Mouse (Mus musculus) neural tube, embryonic 15.5 days (tissue): ENCODE measurements around the gene Psmd9. TPM values are rescaled to one million over a fixed set of nuclear protein-coding genes. Genes with fewer than 3 reads are reported as not detected.

Experiments
- ATAC-seq: fragments of 200-750 bp; cut with Nextera tagmentation; 2 replicates; pipeline ENCODE4 v1.8.0; 2017; ENCODE audit warnings: mild to moderate bottlenecking, moderate TSS enrichment, moderate library complexity; ENCODE audit not compliant: low FRiP score
- H3K27ac ChIP-seq: fragments of 300-500 bp; sonication (generic); replicated peaks from 2 replicates; pipeline ENCODE4 v1.5.1; 2015; ENCODE audit warnings: mild to moderate bottlenecking, inconsistent platforms
- H3K27me3 ChIP-seq: fragments of 300-500 bp; sonication (generic); replicated peaks from 2 replicates; pipeline ENCODE4 v1.6.1; 2015; ENCODE audit warnings: inconsistent platforms
- H3K36me3 ChIP-seq: fragments of 300-500 bp; sonication (generic); 2 replicates; pipeline ENCODE4 v1.6.1; 2015; ENCODE audit warnings: inconsistent platforms
- H3K4me1 ChIP-seq: fragments of 300-500 bp; sonication (generic); 2 replicates; pipeline ENCODE4 v1.6.1; 2015; ENCODE audit warnings: inconsistent platforms
- H3K4me2 ChIP-seq: fragments of 300-500 bp; sonication (generic); 2 replicates; pipeline ENCODE4 v1.6.1; 2015; ENCODE audit warnings: inconsistent platforms, mild to moderate bottlenecking, moderate library complexity
- H3K4me3 ChIP-seq: fragments of 300-500 bp; sonication (generic); replicated peaks from 2 replicates; pipeline ENCODE4 v1.5.1; 2015; ENCODE audit warnings: mild to moderate bottlenecking, inconsistent platforms
- H3K9ac ChIP-seq: fragments of 300-500 bp; sonication (generic); replicated peaks from 2 replicates; pipeline ENCODE4 v1.6.1; 2015; ENCODE audit warnings: mild to moderate bottlenecking, inconsistent platforms
- H3K9me3 ChIP-seq: fragments of 300-500 bp; sonication (generic); replicated peaks from 2 replicates; pipeline ENCODE4 v1.6.1; 2016; ENCODE audit warnings: inconsistent platforms
- WGBS: fragments of 180-500 bp; shearing (Covaris S2); methylation state at CpG from one replicate; pipeline ENCODE4 v1.1.7; 2015; ENCODE audit warnings: mixed read lengths; 5-methylcytosine and 5-hydroxymethylcytosine counted together
- polyA plus RNA-seq: library from polyadenylated mRNA; unstranded; fragments of >200 nt; fragmentation: Nextera tagmentation; extraction: Ambion mirVana; gene quantifications from 2 replicates; pipeline ENCODE4 v1.2.1, GENCODE M21; 2015

The Psmd9 gene
- 79.5 and 81.1 TPM in 2 replicates for polyA plus RNA-seq

DNA sequence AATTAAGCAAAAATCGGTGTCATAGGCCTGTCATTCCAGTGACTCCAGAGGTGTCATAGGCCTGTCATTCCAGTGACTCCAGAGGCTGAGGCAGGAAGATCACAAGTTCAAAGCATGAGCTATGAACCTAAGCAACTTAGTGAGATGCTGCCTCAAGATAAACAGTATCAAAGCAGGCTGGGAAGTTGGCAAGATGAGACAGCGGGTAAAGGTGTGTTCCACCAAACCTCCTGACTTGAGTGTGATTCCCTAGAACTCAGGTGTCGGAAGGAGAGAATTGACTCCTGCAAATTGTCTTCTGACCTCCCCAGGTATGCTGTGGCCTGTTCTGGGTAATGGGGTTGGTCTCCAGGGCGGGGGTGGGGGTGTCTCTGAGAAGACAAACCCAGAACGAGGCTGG, at the start of gene Psmd9:
TSS of gene Psmd9 (plus strand) at position 130 of the 400 bp plus-strand sequence.
- 85% methylated on average over 5 of the region's 5 CpGs for WGBS
- H3K27ac ChIP-seq = no peak within 1 kb of the TSS
- ATAC-seq = no peak
- H3K4me2 ChIP-seq = no peak within 1 kb of the TSS
- H3K4me1 ChIP-seq = peaks cover 15% of the 10 kb centered on the region
- no peak within 1 kb of the TSS for H3K4me3 ChIP-seq
- no peak within 1 kb of the TSS for H3K9ac ChIP-seq
- H3K36me3 ChIP-seq = peaks cover 19% of the 10 kb centered on the region
- no peaks in the 10 kb centered on the region for H3K27me3 ChIP-seq
- no peaks in the 10 kb centered on the region for H3K9me3 ChIP-seq

DNA sequence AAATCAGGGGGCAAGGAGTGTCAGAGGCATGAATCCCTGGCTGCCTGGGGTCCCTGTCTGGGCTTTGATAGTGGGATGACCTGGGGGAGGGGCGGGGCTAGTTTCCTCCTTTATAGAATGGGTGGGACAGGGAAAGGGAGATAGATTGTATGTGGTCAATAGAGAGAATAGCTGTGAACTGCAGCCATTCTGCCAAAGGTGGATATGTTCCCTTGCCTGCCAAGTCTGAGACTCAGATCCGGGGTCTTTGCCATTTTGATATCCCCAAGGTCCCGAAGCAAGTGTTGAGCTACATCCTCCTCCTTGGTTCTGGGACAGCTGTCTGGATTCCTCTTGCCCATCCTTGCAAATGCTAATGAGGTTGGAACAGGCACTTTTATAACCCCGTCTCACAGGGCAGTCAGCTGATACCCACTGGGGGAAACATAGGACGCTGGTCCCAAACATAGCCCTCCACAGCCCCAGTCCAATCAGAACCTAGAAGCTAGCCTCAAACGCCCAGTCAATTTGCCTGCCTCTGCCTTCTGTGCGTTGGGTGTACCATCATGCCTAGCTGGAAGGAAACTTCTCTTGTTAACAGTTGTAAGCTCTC, 48.5 kb upstream of the Psmd9 start:
- Histone ChIP-seq H3K36me3 (peaks cover 14% of the 10 kb centered on the region), H3K4me3 (no peak overlapping the region), H3K9ac (no peak overlapping the region), H3K4me2 (no peak overlapping the region), H3K9me3 (no peaks in the 10 kb centered on the region), H3K27ac (no peak overlapping the region), H3K27me3 (no peaks in the 10 kb centered on the region), H3K4me1 (no peaks in the 10 kb centered on the region)
- ATAC-seq = no peak
- WGBS = 36% methylated on average over 7 of the region's 7 CpGs

DNA sequence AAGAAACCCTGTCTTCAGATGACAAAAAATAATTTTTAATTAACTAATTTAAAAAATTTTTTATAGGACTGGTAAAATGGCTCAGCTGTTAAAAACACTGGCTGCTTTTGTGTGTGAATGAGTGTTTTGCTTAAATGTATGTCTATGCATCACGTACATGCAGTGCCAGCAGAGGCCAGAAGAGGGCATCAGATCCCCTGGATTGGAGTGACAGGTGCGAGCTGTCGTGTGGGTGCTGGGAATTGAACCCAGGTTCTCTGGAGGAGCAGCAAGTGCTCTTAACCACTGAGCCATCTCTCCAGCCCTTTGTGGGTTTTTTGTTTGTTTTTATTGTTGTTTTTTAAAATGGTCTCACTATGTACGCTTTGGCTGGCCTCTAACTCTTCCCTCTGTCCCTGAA, 47.0 kb upstream of the Psmd9 start:
- Histone ChIP-seq H3K4me1 (no peaks in the 10 kb centered on the region), H3K4me2 (no peak overlapping the region), H3K9ac (no peak overlapping the region), H3K36me3 (peaks cover 16% of the 10 kb centered on the region), H3K27ac (no peak overlapping the region), H3K27me3 (no peaks in the 10 kb centered on the region), H3K9me3 (no peaks in the 10 kb centered on the region), H3K4me3 (no peak overlapping the region)
- ATAC-seq = no peak
- 94% methylated on average over 4 of the region's 4 CpGs for WGBS

DNA sequence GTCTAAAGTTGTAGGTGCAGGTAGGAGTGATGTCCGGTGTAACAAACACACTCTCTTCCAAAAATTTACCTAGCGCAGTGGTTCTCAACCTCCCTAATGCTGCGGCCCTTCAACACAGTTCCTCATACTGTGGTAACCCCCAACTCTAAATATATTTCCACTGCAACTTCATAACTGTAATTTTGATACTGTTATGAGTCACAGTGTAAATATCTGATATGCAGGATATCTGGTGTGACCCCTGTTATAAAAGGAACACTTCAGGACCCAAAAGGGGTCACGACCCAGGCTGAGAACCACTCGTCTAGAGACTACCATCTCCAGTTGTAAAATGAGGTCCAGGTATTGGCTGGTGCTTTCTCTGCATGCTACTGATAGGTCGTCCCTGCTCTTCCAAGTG, 44.1 kb upstream of the Psmd9 start:
- Histone ChIP-seq H3K27me3 (no peaks in the 10 kb centered on the region), H3K4me3 (no peak overlapping the region), H3K9ac (no peak overlapping the region), H3K4me2 (no peak overlapping the region), H3K9me3 (no peaks in the 10 kb centered on the region), H3K4me1 (peaks cover 4% of the 10 kb centered on the region; the same call in 1 of the 2 replicates), H3K36me3 (peaks cover 19% of the 10 kb centered on the region), H3K27ac (no peak overlapping the region)
- 83% methylated on average over 6 of the region's 6 CpGs for WGBS
- ATAC-seq = no peak

DNA sequence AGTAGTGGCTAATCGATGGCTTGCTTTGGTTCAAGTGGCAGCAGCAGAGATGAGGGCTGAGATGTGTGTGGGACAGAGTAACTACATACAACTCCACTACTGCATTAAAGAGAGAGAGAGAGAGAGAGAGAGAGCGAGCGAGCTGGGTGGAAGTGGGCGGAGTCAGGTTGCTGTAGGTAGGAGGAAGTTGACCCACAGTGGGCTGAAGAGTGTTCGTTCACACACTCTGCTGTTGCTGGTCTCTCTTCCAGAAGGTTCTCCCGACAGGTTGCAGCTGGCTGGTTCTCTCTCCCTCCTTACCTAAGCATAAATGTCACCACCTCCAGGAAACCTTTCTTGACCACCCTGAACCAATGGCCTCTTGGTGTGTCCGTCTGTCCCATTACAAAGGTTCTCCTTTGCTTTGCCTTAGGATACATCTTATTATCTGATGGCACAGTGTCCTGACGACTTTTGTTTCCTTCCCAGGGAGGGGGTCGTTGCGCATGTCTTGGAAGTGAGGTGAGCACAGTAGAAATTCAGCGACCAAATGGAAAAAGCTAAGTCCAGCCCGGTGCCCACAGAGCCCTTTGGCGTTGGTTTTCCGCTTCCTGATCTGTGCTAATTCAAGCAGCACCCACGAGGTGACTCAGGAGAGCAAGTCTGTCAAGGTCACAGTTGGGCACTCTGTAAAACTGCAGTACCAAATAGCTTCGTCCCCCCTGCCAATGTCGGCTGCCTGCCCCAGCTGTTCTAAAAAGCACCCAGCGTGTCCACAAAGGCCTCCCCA, 43.4 kb upstream of the Psmd9 start:
- peaks cover 19% of the 10 kb centered on the region for H3K36me3 ChIP-seq
- no peak for ATAC-seq
- 82% methylated on average over 18 of the region's 18 CpGs for WGBS

DNA sequence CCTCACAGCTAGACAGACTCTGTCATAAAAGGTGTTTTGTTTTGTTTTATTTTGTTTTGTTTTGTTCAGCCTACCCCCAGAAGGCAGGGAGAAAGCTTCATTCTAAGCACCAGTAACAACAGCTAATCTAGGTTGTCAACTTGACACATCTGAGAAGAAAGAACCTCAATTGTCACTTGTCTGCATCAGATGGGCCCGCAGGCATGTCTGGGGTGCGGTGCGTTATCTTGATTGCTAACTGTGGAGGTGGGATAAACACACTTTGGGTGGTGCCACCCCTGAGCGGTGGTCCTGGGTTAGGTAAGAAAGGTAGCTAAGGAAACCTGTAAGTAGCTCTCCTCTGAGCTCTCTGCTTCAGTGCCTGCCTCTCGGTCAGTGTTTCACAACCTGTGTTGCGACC, 42.2 kb upstream of the Psmd9 start:
- WGBS = 81% methylated on average over 6 of the region's 6 CpGs

More for the DNA sequence above, 43.4 kb upstream of the Psmd9 start:
- Histone ChIP-seq H3K4me1 (peaks cover 4% of the 10 kb centered on the region; the same call in 1 of the 2 replicates), H3K4me2 (no peak overlapping the region), H3K27ac (no peak overlapping the region), H3K4me3 (no peak overlapping the region), H3K9ac (no peak overlapping the region), H3K9me3 (no peaks in the 10 kb centered on the region), H3K27me3 (no peaks in the 10 kb centered on the region)

DNA sequence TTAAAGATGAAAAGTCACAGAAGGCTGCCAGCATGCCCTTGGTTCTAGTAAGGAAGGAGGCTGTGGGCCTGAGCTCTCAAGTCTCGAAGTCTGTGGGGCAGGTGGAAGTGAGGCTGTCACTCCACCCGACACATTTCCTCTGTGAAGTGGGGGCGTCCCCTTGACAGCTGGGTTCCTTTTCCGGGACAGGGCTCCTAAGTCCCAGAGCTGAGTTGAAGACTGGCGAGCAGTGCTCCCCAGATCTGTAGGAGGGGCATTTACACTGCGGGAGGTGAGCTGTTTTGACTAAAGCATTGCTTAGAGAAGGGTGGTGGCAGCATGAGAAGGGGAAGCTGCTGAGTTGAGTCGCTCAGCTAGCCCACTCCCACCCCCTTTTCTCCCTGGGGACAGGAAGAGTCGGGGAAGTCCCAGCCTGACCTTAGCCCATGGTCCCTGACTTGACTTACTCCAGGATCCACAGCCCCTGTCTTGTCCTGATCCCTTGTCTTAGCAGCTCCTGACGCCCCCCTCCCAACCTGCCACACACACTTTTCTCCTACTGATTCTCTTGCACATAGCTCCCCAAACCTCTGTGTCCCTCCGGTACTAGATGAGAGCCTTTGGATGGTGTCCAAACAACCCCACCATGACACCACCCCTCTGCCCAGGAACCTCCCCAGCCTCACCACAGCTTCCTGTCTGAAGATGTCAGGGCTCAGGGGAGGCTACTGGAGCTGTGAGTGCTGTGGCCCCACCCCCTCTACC, 40.6 kb upstream of the Psmd9 start:
- Histone ChIP-seq H3K4me2 (no peak overlapping the region), H3K36me3 (peaks cover 11% of the 10 kb centered on the region), H3K27ac (no peak overlapping the region), H3K9ac (no peak overlapping the region), H3K27me3 (no peaks in the 10 kb centered on the region), H3K9me3 (no peaks in the 10 kb centered on the region), H3K4me3 (no peak overlapping the region), H3K4me1 (peaks cover 28% of the 10 kb centered on the region)
- 67% methylated on average over 10 of the region's 10 CpGs for WGBS
- no peak for ATAC-seq

More for the DNA sequence above, 42.2 kb upstream of the Psmd9 start:
- no peak for ATAC-seq
- Histone ChIP-seq H3K27me3 (no peaks in the 10 kb centered on the region), H3K4me2 (no peak overlapping the region), H3K36me3 (peaks cover 19% of the 10 kb centered on the region), H3K4me1 (peaks cover 14% of the 10 kb centered on the region), H3K9ac (no peak overlapping the region), H3K27ac (no peak overlapping the region), H3K9me3 (no peaks in the 10 kb centered on the region), H3K4me3 (no peak overlapping the region)

DNA sequence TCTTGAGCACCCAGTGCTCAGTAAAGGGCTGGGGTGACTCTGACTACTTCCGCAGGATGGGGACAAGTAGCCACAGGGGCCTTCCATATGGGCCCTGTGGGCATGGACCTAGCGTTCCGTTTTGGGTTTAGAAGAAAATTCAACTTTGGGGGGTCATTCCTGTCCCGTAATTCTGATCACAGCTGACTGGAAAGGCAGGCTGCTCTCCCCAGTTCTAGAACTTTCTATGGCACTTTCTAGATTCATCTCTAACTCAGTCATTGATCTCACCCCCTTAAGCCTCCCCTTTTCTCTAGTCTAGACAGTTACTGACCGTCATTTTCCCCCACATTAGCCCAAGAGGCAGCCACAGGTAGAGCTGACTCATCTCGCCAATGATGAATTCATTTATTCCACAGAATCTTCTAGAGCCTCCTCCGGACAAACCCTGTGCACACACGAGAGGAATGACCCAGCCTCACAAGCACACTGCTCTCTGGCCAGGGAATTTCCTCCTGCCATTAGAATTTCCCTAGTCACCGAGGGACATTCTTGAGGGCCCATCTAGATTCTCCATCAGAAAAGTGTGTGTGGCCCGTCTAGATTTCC, 39.9 kb upstream of the Psmd9 start:
- H3K27me3 ChIP-seq = no peaks in the 10 kb centered on the region
- H3K9me3 ChIP-seq = no peaks in the 10 kb centered on the region
- no peak overlapping the region for H3K9ac ChIP-seq
- WGBS = 91% methylated on average over 10 of the region's 10 CpGs
- no peak for ATAC-seq
- peaks cover 12% of the 10 kb centered on the region for H3K36me3 ChIP-seq
- no peak overlapping the region for H3K4me2 ChIP-seq
- H3K4me1 ChIP-seq = peaks cover 35% of the 10 kb centered on the region
- H3K4me3 ChIP-seq = no peak overlapping the region
- H3K27ac ChIP-seq = no peak overlapping the region

DNA sequence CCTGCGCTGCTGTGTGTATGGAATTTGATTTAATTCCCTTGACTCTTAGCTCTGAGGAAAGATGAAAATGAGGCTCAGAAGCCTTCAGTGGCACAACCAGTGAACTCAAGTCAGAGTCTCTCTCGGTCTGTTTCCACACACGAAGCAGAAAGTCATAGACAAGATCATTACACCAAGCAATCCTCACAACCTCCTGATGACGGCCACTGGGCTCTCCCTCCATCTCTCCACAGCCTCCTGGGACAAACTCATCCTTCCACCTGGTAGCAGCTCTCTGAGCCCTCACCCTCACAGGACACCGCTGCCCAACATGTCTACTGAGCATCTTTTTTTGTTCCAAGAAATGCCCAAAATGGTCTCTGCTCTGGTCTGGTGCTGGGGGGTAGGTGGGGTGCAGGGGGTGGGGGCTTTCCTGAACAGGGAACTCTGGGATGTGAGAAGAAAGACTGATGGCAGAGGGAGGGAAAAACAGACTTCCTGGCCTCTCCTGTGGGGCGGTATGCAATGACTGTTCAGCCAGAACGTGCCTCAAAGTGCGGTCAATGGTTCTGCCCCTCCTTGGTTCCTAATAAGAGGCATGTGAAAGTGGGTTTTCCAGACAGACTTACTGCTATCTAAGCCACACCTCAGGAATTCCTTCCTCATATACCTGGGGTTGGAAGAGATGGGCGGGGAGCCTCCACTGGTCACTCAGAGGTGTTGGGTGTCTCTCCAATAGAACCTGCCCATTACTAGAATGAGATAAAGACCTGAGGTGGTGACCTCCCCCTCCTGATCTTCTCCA, 39.0 kb upstream of the Psmd9 start:
- Histone ChIP-seq H3K4me3 (no peak overlapping the region), H3K4me2 (no peak overlapping the region), H3K9me3 (no peaks in the 10 kb centered on the region), H3K9ac (no peak overlapping the region), H3K4me1 (peaks cover 45% of the 10 kb centered on the region), H3K27me3 (no peaks in the 10 kb centered on the region), H3K36me3 (peaks cover 10% of the 10 kb centered on the region), H3K27ac (no peak overlapping the region)
- no peak for ATAC-seq
- 93% methylated on average over 9 of the region's 9 CpGs for WGBS

DNA sequence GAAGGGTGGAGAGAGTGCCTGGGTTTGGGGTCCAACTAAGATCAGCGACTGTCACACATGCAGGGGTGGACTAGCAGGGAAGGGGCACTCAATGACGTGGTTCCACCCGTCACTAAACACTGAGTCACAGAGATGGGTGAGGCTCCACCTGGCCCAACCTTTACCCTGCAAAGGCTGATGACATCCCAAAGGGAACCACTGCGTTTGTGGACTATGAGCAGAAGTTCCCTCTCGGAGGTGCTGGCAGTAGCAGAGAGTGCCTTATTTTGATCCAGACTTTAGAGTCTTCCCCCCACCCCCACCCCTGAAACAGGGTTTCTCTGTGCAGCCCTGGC, 38.4 kb upstream of the Psmd9 start:
- Histone ChIP-seq H3K4me3 (no peak overlapping the region), H3K9ac (no peak overlapping the region), H3K27ac (no peak overlapping the region), H3K36me3 (peaks cover 6% of the 10 kb centered on the region; the same call in 1 of the 2 replicates), H3K4me2 (no peak overlapping the region), H3K27me3 (no peaks in the 10 kb centered on the region), H3K4me1 (peaks cover 50% of the 10 kb centered on the region), H3K9me3 (no peaks in the 10 kb centered on the region)
- 89% methylated on average over 5 of the region's 5 CpGs for WGBS
- no peak for ATAC-seq
